11 mouse cellular contexts compared by ENCODE assay signal in the genomic region with DNA sequence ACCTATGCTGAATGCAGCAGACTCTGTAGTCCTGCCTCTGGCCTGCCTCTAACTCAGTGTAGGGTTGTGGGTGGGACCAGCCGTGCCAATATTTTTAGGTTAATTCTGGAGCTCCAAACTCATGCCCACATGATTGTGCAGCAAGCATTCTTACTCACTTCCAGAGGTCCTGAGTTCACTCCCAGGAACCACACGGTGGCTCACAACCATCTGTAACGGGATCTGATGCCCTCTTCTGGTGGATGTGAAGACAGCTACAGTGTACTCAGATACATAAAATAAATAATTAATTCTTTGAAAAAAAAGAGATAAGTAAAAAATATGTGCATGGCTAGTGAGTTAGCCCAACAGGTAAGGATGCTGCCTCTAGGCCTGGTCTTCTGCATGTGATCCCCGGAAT. TPM values are rescaled to one million over a fixed set of nuclear protein-coding genes. Genes with fewer than 3 reads are reported as not detected.
DNase-seq lines count a peak whose midpoint lies in the region; ATAC-seq and TF ChIP-seq lines count a peak whose summit lies in the region.
"Had no signal": no experiment of that assay in that cellular context is flagged by ENCODE, and none has a peak within 500 bp of the region (broad histone marks: within the 10 kb centered on the region; RNA-seq: fewer than 3 reads in every experiment).

No protein-coding gene starts in this region.

- TF ChIP-seq CTCF in lung, postnatal 0 days (IDR thresholded peaks at IDR 0.05): peak; percentile 66

- ATAC-seq in embryonic facial prominence, embryonic 11.5 days (replicated peaks; ENCODE audit: insufficient number of reproducible peaks, low FRiP score, low TSS enrichment, low read depth): no peak
- no peak for ATAC-seq in lung, postnatal 0 days
- no peak for ATAC-seq in heart, embryonic 11.5 days (replicated peaks; ENCODE audit: insufficient number of reproducible peaks, low FRiP score, low TSS enrichment)
- ATAC-seq: Patski had no signal

- H3K4me3 ChIP-seq in embryonic facial prominence, embryonic 11.5 days (ENCODE audit: low read depth, low read length): no peak overlapping the region
- no peak overlapping the region for H3K4me3 ChIP-seq in embryonic facial prominence, embryonic 10.5 days
- no peak overlapping the region for H3K4me3 ChIP-seq in lung, postnatal 0 days (ENCODE audit: low read depth, low read length)
- no peak overlapping the region for H3K4me3 ChIP-seq in heart, embryonic 11.5 days (ENCODE audit: low read depth, low read length)

- no peaks in the 10 kb centered on the region for H3K27me3 ChIP-seq in embryonic facial prominence, embryonic 11.5 days (ENCODE audit: control insufficient read depth, insufficient read depth, low read length)
- H3K27me3 ChIP-seq in embryonic facial prominence, embryonic 10.5 days (replicated peaks; ENCODE audit: low read depth, poor library complexity, severe bottlenecking): no peaks in the 10 kb centered on the region
- H3K27me3 ChIP-seq in lung, postnatal 0 days (replicated peaks; ENCODE audit: insufficient read depth, low read length): no peaks in the 10 kb centered on the region
- no peaks in the 10 kb centered on the region for H3K27me3 ChIP-seq in heart, embryonic 11.5 days (ENCODE audit: control insufficient read depth, insufficient read depth, low read length)
- H3K27me3 ChIP-seq: Patski had no signal

- H3K9me3 ChIP-seq in embryonic facial prominence, embryonic 11.5 days (replicated peaks; ENCODE audit: control insufficient read depth, low read length): no peaks in the 10 kb centered on the region
- no peaks in the 10 kb centered on the region for H3K9me3 ChIP-seq in embryonic facial prominence, embryonic 10.5 days
- no peaks in the 10 kb centered on the region for H3K9me3 ChIP-seq in lung, postnatal 0 days (ENCODE audit: low read length)
- H3K9me3 ChIP-seq in heart, embryonic 11.5 days (replicated peaks; ENCODE audit: control insufficient read depth, low read length): no peaks in the 10 kb centered on the region

- H3K36me3 ChIP-seq in embryonic facial prominence, embryonic 11.5 days (replicated peaks; ENCODE audit: control insufficient read depth, insufficient read depth, low read depth, low read length): no peaks in the 10 kb centered on the region
- no peaks in the 10 kb centered on the region for H3K36me3 ChIP-seq in embryonic facial prominence, embryonic 10.5 days (replicated peaks)
- no peaks in the 10 kb centered on the region for H3K36me3 ChIP-seq in lung, postnatal 0 days (ENCODE audit: insufficient read depth, low read length)
- no peaks in the 10 kb centered on the region for H3K36me3 ChIP-seq in heart, embryonic 11.5 days (ENCODE audit: control insufficient read depth, insufficient read depth, low read length)

- H3K4me1 ChIP-seq in embryonic facial prominence, embryonic 11.5 days (ENCODE audit: control insufficient read depth, insufficient read depth, low read length): peaks cover 2% of the 10 kb centered on the region
- peaks cover 21% of the 10 kb centered on the region for H3K4me1 ChIP-seq in embryonic facial prominence, embryonic 10.5 days
- H3K4me1 ChIP-seq in lung, postnatal 0 days (ENCODE audit: insufficient read depth, low read depth, low read length): peaks cover 7% of the 10 kb centered on the region; the same call in 1 of the 2 replicates
- H3K4me1 ChIP-seq in heart, embryonic 11.5 days (ENCODE audit: control insufficient read depth, insufficient read depth, low read length): peaks cover 6% of the 10 kb centered on the region

- WGBS in embryonic facial prominence, embryonic 11.5 days: 34% methylated on average over 4 of the region's 4 CpGs
- WGBS in embryonic facial prominence, embryonic 10.5 days: 46% methylated on average over 4 of the region's 4 CpGs
- WGBS in lung, postnatal 0 days: 48% methylated on average over 4 of the region's 4 CpGs
- WGBS in heart, embryonic 11.5 days (ENCODE audit: insufficient replicate concordance): 45% methylated on average over 4 of the region's 4 CpGs

- no peak overlapping the region for H3K27ac ChIP-seq in embryonic facial prominence, embryonic 11.5 days (replicated peaks; ENCODE audit: low read depth, low read length)
- H3K27ac ChIP-seq in embryonic facial prominence, embryonic 10.5 days (replicated peaks): no peak overlapping the region
- H3K27ac ChIP-seq in lung, postnatal 0 days (ENCODE audit: low read length): no peak overlapping the region
- H3K27ac ChIP-seq in heart, embryonic 11.5 days (ENCODE audit: low read depth, low read length): no peak overlapping the region

- no peak overlapping the region for H3K9ac ChIP-seq in embryonic facial prominence, embryonic 11.5 days (replicated peaks; ENCODE audit: low read length)
- no peak overlapping the region for H3K9ac ChIP-seq in lung, postnatal 0 days (replicated peaks; ENCODE audit: low read depth)
- H3K9ac ChIP-seq in heart, embryonic 11.5 days (ENCODE audit: low read depth, low read length): no peak overlapping the region

- peak; percentile 34 for DNase-seq in embryonic facial prominence, embryonic 11.5 days (ENCODE audit: low spot score)
- DNase-seq in embryonic facial prominence, embryonic 10.5 days (ENCODE audit: low spot score): no peak
- DNase-seq in lung, postnatal 0 days (ENCODE audit: low spot score): peak; percentile 41
- DNase-seq in lung, postnatal 4 days: no peak
- peak; percentile 54 for DNase-seq in cerebellum, adult 8-10 months
- peak; percentile 51 for DNase-seq in naive thymus-derived CD4-positive, alpha-beta T cell, adult 2 months (ENCODE audit: low read depth)
- DNase-seq in layer of hippocampus, postnatal 14 days (ENCODE audit: low spot score in 2 of 2): no peak

- no peak for TF ChIP-seq EP300 in lung, postnatal 0 days (IDR thresholded peaks at IDR 0.05)

- H3K4me2 ChIP-seq in embryonic facial prominence, embryonic 11.5 days (ENCODE audit: low read depth, low read length): no peak overlapping the region
- no peak overlapping the region for H3K4me2 ChIP-seq in lung, postnatal 0 days (replicated peaks; ENCODE audit: low read depth, low read length)
- H3K4me2 ChIP-seq in heart, embryonic 11.5 days: no peak overlapping the region

RNA-seq across cellular contexts. Expression of a gene that starts 2.8 kb away (rescaled TPM):
- polyA plus RNA-seq in embryonic facial prominence, embryonic 11.5 days (2014; fragmentation: Nextera tagmentation; extraction: Ambion mirVana): not detected in 2 replicates
- polyA plus RNA-seq in embryonic facial prominence, embryonic 10.5 days (2016; fragmentation: Nextera tagmentation; extraction: Ambion mirVana): not detected in 2 replicates
- not detected in 2 replicates for polyA plus RNA-seq in lung, postnatal 0 days (2015; fragmentation: Nextera tagmentation; extraction: Ambion mirVana)
- not detected for total RNA-seq in layer of hippocampus, postnatal 14 days (2021)
- not detected in 2 replicates for polyA plus RNA-seq in heart, embryonic 11.5 days (2014; fragmentation: Nextera tagmentation; extraction: Ambion mirVana)
- total RNA-seq: left cerebral cortex, postnatal 14 days had no signal
- polyA plus RNA-seq: neural tube, embryonic 11.5 days; Patski had no signal

RNA-seq across cellular contexts. Expression of a gene that starts 4.1 kb away (rescaled TPM):
- 51.1 and 56.4 TPM in 2 replicates for polyA plus RNA-seq in embryonic facial prominence, embryonic 11.5 days (2014; fragmentation: Nextera tagmentation; extraction: Ambion mirVana)
- 87.9 and 92.2 TPM in 2 replicates for polyA plus RNA-seq in embryonic facial prominence, embryonic 10.5 days (2016; fragmentation: Nextera tagmentation; extraction: Ambion mirVana)
- polyA plus RNA-seq in lung, postnatal 0 days (2015; fragmentation: Nextera tagmentation; extraction: Ambion mirVana): 39.7 and 43.4 TPM in 2 replicates
- total RNA-seq in layer of hippocampus, postnatal 14 days (2021): 100 to 1,000 TPM; 130 to 134 TPM
- polyA plus RNA-seq in heart, embryonic 11.5 days (2014; fragmentation: Nextera tagmentation; extraction: Ambion mirVana): 66.7 and 78.7 TPM in 2 replicates

RNA-seq across cellular contexts. Expression of a gene that starts 5.1 kb away (rescaled TPM):
- 3.8 and 4.3 TPM in 2 replicates for polyA plus RNA-seq in embryonic facial prominence, embryonic 11.5 days (2014; fragmentation: Nextera tagmentation; extraction: Ambion mirVana)
- polyA plus RNA-seq in embryonic facial prominence, embryonic 10.5 days (2016; fragmentation: Nextera tagmentation; extraction: Ambion mirVana): 6.1 and 6.7 TPM in 2 replicates
- polyA plus RNA-seq in lung, postnatal 0 days (2015; fragmentation: Nextera tagmentation; extraction: Ambion mirVana): 2.6 and 3.2 TPM in 2 replicates
- total RNA-seq in layer of hippocampus, postnatal 14 days (2021): 1 to 10 TPM; 1.5 to 1.7 TPM
- 3.4 and 3.7 TPM in 2 replicates for polyA plus RNA-seq in heart, embryonic 11.5 days (2014; fragmentation: Nextera tagmentation; extraction: Ambion mirVana)

RNA-seq across cellular contexts. Expression of a gene that starts 26.6 kb away (rescaled TPM):
- 0.26 and 0.28 TPM in 2 replicates for polyA plus RNA-seq in embryonic facial prominence, embryonic 11.5 days (2014; fragmentation: Nextera tagmentation; extraction: Ambion mirVana)
- 0.18 TPM in 1 of 2 replicates, not detected in the other for polyA plus RNA-seq in embryonic facial prominence, embryonic 10.5 days (2016; fragmentation: Nextera tagmentation; extraction: Ambion mirVana)
- 5.8 and 6.1 TPM in 2 replicates for polyA plus RNA-seq in lung, postnatal 0 days (2015; fragmentation: Nextera tagmentation; extraction: Ambion mirVana)
- 100 to 1,000 TPM; 234 to 420 TPM for total RNA-seq in layer of hippocampus, postnatal 14 days (2021)
- polyA plus RNA-seq in heart, embryonic 11.5 days (2014; fragmentation: Nextera tagmentation; extraction: Ambion mirVana): 0.66 and 1.1 TPM in 2 replicates
- polyA plus RNA-seq: neural tube, embryonic 11.5 days had no signal

RNA-seq across cellular contexts. Expression of a gene that starts 35.6 kb away (rescaled TPM):
- polyA plus RNA-seq in embryonic facial prominence, embryonic 11.5 days (2014; fragmentation: Nextera tagmentation; extraction: Ambion mirVana): 12.4 and 14.3 TPM in 2 replicates
- 15.8 and 16.0 TPM in 2 replicates for polyA plus RNA-seq in embryonic facial prominence, embryonic 10.5 days (2016; fragmentation: Nextera tagmentation; extraction: Ambion mirVana)
- polyA plus RNA-seq in lung, postnatal 0 days (2015; fragmentation: Nextera tagmentation; extraction: Ambion mirVana): 67.4 and 68.9 TPM in 2 replicates
- total RNA-seq in layer of hippocampus, postnatal 14 days (2021): 10 to 100 TPM; 52.1 to 57.7 TPM
- 16.5 and 20.0 TPM in 2 replicates for polyA plus RNA-seq in heart, embryonic 11.5 days (2014; fragmentation: Nextera tagmentation; extraction: Ambion mirVana)

Comparison
In these comparisons a context has a peak if more than half of its experiments do, and no peak if none do; other contexts are left out.
1. DNase-seq: peak in embryonic facial prominence, embryonic 11.5 days (single experiment), lung, postnatal 0 days (single experiment), cerebellum, adult 8-10 months (single experiment) and naive thymus-derived CD4-positive, alpha-beta T cell, adult 2 months (single experiment); none in embryonic facial prominence, embryonic 10.5 days (single experiment), lung, postnatal 4 days (0 of 2) and layer of hippocampus, postnatal 14 days (0 of 2).